Mouse (Mus musculus) hindbrain, embryonic 15.5 days (tissue): ENCODE data around the gene Zfp867. TPM values are rescaled to one million over a fixed set of nuclear protein-coding genes. Genes with fewer than 3 reads are reported as not detected.

Source experiments
- ATAC-seq: fragments of 200-750 bp; cut with Nextera tagmentation; 2 replicates; pipeline ENCODE4 v1.8.0; 2017; ENCODE audit warnings: low read depth, moderate number of reproducible peaks, moderate TSS enrichment; ENCODE audit not compliant: low FRiP score
- H3K27ac ChIP-seq: fragments of 300-500 bp; sonication (generic); replicated peaks from 2 replicates; pipeline ENCODE4 v1.5.1; 2015; ENCODE audit warnings: mild to moderate bottlenecking, inconsistent platforms
- H3K27me3 ChIP-seq: fragments of 300-500 bp; sonication (generic); 2 replicates; pipeline ENCODE4 v1.6.1; 2015; ENCODE audit warnings: control low read depth, inconsistent platforms
- H3K36me3 ChIP-seq: fragments of 300-500 bp; sonication (generic); 2 replicates; pipeline ENCODE4 v1.6.1; 2015; ENCODE audit warnings: control low read depth, inconsistent platforms
- H3K4me1 ChIP-seq: fragments of 300-500 bp; sonication (generic); replicated peaks from 2 replicates; pipeline ENCODE4 v1.6.1; 2015; ENCODE audit warnings: control low read depth, inconsistent platforms
- H3K4me2 ChIP-seq: fragments of 300-500 bp; sonication (generic); 2 replicates; pipeline ENCODE4 v1.6.1; 2015; ENCODE audit warnings: moderate library complexity, mild to moderate bottlenecking, inconsistent platforms
- H3K4me3 ChIP-seq: fragments of 300-500 bp; sonication (generic); 2 replicates; pipeline ENCODE4 v1.5.1; 2015; ENCODE audit warnings: mild to moderate bottlenecking, inconsistent platforms
- H3K9ac ChIP-seq: fragments of 300-500 bp; sonication (generic); 2 replicates; pipeline ENCODE4 v1.6.1; 2015; ENCODE audit warnings: inconsistent platforms
- H3K9me3 ChIP-seq: fragments of 300-500 bp; sonication (generic); 2 replicates; pipeline ENCODE4 v1.6.1; 2016; ENCODE audit warnings: control low read depth, inconsistent platforms
- WGBS: fragments of 180-500 bp; shearing (Covaris S2); methylation state at CpG from one replicate; pipeline ENCODE4 v1.1.7; 2015; 5-methylcytosine and 5-hydroxymethylcytosine counted together
- polyA plus RNA-seq: library from polyadenylated mRNA; unstranded; fragments of >200 nt; fragmentation: Nextera tagmentation; extraction: Ambion mirVana; gene quantifications from 2 replicates; pipeline ENCODE4 v1.2.1, GENCODE M21; 2015

The Zfp867 gene
- polyA plus RNA-seq: 12.6 and 12.7 TPM in 2 replicates

GRCm38 (mm10) chr11:59472326-59472677 lies at the start of gene Zfp867:
Gene Zfp867, minus strand, starts transcription at chr11:59472474.
- no peaks in the 10 kb centered on the region for H3K27me3 ChIP-seq
- peak within 1 kb of the TSS; percentile 89 for H3K4me3 ChIP-seq
- under 1% methylated on average over 19 of the region's 19 CpGs for WGBS
- peak within 1 kb of the TSS; percentile 73 for H3K4me2 ChIP-seq
- H3K9me3 ChIP-seq: no peaks in the 10 kb centered on the region
- H3K27ac ChIP-seq: peak within 1 kb of the TSS; percentile 86
- H3K4me1 ChIP-seq: peaks cover 18% of the 10 kb centered on the region
- peak within 1 kb of the TSS; percentile 91 for H3K9ac ChIP-seq
- no peaks in the 10 kb centered on the region; the same call in 1 of the 2 replicates for H3K36me3 ChIP-seq
- peak; percentile 94 for ATAC-seq

DNA sequence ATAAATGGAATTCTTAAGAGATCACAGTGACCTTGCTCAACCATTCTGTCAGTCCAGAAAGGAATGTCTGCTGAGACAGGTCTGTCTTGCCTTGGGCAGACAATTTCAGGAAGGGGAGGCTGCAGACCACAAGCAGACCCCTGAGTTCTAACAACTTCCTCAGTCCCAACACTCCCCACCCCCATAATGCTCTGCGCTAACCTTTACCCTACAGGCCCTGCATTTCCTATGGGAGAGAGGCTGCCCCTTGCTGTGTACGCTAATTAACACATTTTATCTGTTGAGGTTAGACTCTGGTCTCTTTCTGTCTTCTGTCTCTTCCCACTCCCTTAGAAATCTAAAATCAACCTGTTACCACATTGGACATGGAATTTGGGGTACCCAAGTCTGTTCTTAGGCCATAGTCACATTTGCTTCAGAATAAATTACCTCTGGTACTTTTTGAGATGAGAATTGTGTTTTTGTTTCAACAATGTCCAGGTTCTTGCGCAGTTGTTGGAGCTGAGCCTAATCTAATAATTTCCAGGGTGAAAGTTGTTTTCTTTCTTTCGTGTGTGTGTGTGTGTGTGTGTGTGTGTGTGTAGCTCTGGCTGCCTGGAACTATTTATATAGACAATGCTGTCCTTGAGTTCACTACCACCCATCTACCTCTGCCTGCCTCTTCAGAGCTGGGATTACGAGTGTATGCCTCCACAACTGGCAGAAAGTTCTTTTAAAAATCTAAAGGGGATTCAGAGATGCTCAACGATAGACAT lies 47.6 kb upstream of the Zfp867 start:
- ATAC-seq: no peak
- no peak overlapping the region for H3K4me2 ChIP-seq

DNA sequence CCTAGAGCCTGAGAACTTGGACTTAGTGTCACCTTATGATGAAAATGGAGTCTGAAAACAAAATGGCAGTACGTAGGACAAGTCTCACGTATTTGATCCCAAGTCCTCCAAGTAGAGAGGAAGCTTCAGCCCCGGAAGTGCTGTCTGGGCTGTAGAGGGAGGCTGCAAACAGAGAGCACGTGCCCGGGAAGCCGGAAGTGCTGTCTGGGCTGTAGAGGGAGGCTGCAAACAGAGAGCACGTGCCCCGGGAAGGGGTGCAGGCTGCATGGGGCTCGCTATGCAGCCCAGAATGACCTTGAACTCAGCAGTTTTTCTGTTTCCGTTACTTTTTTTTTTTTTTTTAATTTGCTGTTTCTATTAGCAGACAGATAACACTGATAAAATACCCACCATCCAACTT lies 46.0 kb upstream of the Zfp867 start:
- Histone ChIP-seq H3K27ac (no peak overlapping the region), H3K4me3 (no peak overlapping the region), H3K4me1 (no peaks in the 10 kb centered on the region), H3K36me3 (no peaks in the 10 kb centered on the region), H3K4me2 (no peak overlapping the region), H3K9me3 (no peaks in the 10 kb centered on the region), H3K27me3 (no peaks in the 10 kb centered on the region), H3K9ac (no peak overlapping the region)
- no peak for ATAC-seq
- 64% methylated on average over 10 of the region's 10 CpGs for WGBS

More for the DNA sequence above, 47.6 kb upstream of the Zfp867 start:
- H3K27me3 ChIP-seq: no peaks in the 10 kb centered on the region
- H3K4me3 ChIP-seq: no peak overlapping the region
- WGBS: 77% methylated on average over 6 of the region's 6 CpGs
- no peak overlapping the region for H3K9ac ChIP-seq
- H3K4me1 ChIP-seq: no peaks in the 10 kb centered on the region
- H3K36me3 ChIP-seq: no peaks in the 10 kb centered on the region
- no peaks in the 10 kb centered on the region for H3K9me3 ChIP-seq
- no peak overlapping the region for H3K27ac ChIP-seq

- no peak for ATAC-seq
- no peak overlapping the region for H3K4me3 ChIP-seq
- no peaks in the 10 kb centered on the region for H3K4me1 ChIP-seq
Measured at GRCm38 (mm10) chr11:59517441-59517840, 45.2 kb upstream of the Zfp867 start.

DNA sequence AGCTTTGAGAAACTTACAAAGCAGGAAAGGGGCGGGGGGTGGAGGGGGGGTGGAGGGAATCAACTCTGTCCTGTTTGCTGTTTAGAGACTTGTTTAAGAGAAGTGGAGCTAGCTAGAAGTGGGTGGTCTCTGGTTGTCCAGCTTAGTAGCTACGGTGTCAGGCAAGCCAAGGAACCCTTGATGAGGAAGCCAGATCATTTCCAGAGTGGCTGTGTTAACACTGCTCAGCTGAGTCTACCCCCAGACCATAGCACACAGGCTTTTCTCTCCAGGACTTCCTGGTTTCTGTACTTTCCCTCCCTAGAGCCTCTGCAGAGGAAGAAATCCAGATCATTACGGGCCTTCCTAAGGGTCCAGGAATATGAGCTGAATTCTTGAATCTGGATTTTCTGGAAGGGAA lies 42.5 kb upstream of the Zfp867 start:
- no peak overlapping the region for H3K27ac ChIP-seq
- no peak for ATAC-seq
- 85% methylated on average over 3 of the region's 3 CpGs for WGBS
- H3K4me3 ChIP-seq: no peak overlapping the region
- H3K4me2 ChIP-seq: no peak overlapping the region
- no peak overlapping the region for H3K9ac ChIP-seq
- no peaks in the 10 kb centered on the region for H3K27me3 ChIP-seq
- H3K36me3 ChIP-seq: no peaks in the 10 kb centered on the region
- no peaks in the 10 kb centered on the region for H3K4me1 ChIP-seq
- H3K9me3 ChIP-seq: no peaks in the 10 kb centered on the region

More at GRCm38 (mm10) chr11:59517441-59517840, 45.2 kb upstream of the Zfp867 start:
- H3K27me3 ChIP-seq: no peaks in the 10 kb centered on the region
- H3K27ac ChIP-seq: no peak overlapping the region
- H3K9me3 ChIP-seq: no peaks in the 10 kb centered on the region
- no peak overlapping the region for H3K4me2 ChIP-seq
- H3K9ac ChIP-seq: no peak overlapping the region
- H3K36me3 ChIP-seq: no peaks in the 10 kb centered on the region
- WGBS: 83% methylated on average over 1 of the region's 1 CpGs

DNA sequence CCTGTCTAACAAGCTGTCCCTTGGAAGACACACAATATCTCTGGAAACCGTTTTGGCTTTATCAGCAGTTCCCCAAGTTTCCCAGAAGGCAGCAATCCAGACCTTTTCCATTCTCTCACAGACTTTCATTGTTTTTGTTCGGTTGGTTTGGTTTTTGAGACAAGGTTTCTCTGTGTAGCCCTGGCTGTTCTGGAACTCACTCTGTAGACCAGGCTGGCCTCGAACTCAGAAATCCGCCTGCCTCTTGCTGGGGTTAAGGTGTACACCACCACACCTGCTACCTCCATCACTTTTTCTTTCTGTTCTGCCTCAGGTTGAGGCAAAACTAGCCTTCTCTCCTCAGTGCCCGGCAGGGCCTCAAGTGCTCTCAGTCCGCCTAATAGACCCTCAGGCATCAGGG lies 42.1 kb upstream of the Zfp867 start:
- WGBS: 70% methylated on average over 6 of the region's 6 CpGs
- Histone ChIP-seq H3K4me1 (no peaks in the 10 kb centered on the region), H3K4me3 (no peak overlapping the region), H3K36me3 (no peaks in the 10 kb centered on the region), H3K27ac (no peak overlapping the region), H3K27me3 (no peaks in the 10 kb centered on the region), H3K9ac (no peak overlapping the region), H3K4me2 (no peak overlapping the region), H3K9me3 (no peaks in the 10 kb centered on the region)
- no peak for ATAC-seq

GRCm38 (mm10) chr11:59513556-59513955 lies 41.3 kb upstream of the Zfp867 start:
- no peaks in the 10 kb centered on the region for H3K27me3 ChIP-seq
- no peaks in the 10 kb centered on the region for H3K9me3 ChIP-seq
- no peak for ATAC-seq
- no peaks in the 10 kb centered on the region for H3K36me3 ChIP-seq
- no peak overlapping the region for H3K4me2 ChIP-seq
- 82% methylated on average over 3 of the region's 3 CpGs for WGBS
- no peak overlapping the region for H3K27ac ChIP-seq
- H3K9ac ChIP-seq: no peak overlapping the region
- no peak overlapping the region for H3K4me3 ChIP-seq
- no peaks in the 10 kb centered on the region for H3K4me1 ChIP-seq

- H3K36me3 ChIP-seq: no peaks in the 10 kb centered on the region
- H3K4me1 ChIP-seq: peaks cover 5% of the 10 kb centered on the region; the same call in 1 of the 2 replicates
- no peak overlapping the region for H3K27ac ChIP-seq
- ATAC-seq: no peak
- WGBS: 90% methylated on average over 10 of the region's 10 CpGs
- H3K9ac ChIP-seq: no peak overlapping the region
- H3K4me3 ChIP-seq: no peak overlapping the region
- no peaks in the 10 kb centered on the region for H3K9me3 ChIP-seq
- no peaks in the 10 kb centered on the region for H3K27me3 ChIP-seq
- no peak overlapping the region for H3K4me2 ChIP-seq
Measured at GRCm38 (mm10) chr11:59512733-59513132, 40.5 kb upstream of the Zfp867 start.

DNA sequence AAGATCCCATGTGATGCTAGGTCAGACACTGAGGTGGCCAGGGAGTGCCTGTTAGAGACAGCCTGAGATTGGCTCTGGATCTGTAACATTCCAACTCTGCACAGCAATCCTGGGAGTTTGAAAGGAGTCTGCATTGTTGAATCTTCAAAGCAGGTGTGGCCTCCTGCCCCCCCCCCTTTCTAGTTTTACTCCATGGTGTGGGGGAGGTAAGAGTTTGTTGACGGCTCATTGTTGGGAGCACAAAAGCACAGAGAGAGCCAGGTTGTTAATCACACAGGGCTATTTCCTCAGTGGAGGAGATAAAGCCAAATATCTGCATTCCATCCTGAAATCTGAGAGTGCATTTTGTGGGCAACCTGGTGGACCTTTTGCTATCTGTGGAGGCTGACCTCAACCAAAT lies 39.3 kb upstream of the Zfp867 start:
- Histone ChIP-seq H3K27ac (no peak overlapping the region), H3K9ac (no peak overlapping the region), H3K4me3 (no peak overlapping the region), H3K4me1 (peaks cover 17% of the 10 kb centered on the region), H3K9me3 (no peaks in the 10 kb centered on the region), H3K36me3 (no peaks in the 10 kb centered on the region), H3K4me2 (no peak overlapping the region), H3K27me3 (no peaks in the 10 kb centered on the region)
- WGBS: 53% methylated on average over 1 of the region's 1 CpGs
- ATAC-seq: no peak

- peak overlapping the region; percentile 82 for H3K4me3 ChIP-seq
- H3K9ac ChIP-seq: peak overlapping the region; percentile 91
- peaks cover 18% of the 10 kb centered on the region for H3K36me3 ChIP-seq
- ATAC-seq: peak; percentile 13
- no peaks in the 10 kb centered on the region for H3K27me3 ChIP-seq
- no peaks in the 10 kb centered on the region for H3K9me3 ChIP-seq
- peak overlapping the region; percentile 92 for H3K27ac ChIP-seq
- under 1% methylated on average over 14 of the region's 14 CpGs for WGBS
- peak overlapping the region; percentile 75 for H3K4me2 ChIP-seq
- peaks cover 24% of the 10 kb centered on the region for H3K4me1 ChIP-seq
Measured at GRCm38 (mm10) chr11:59506713-59507074, 34.4 kb upstream of the Zfp867 start.

DNA sequence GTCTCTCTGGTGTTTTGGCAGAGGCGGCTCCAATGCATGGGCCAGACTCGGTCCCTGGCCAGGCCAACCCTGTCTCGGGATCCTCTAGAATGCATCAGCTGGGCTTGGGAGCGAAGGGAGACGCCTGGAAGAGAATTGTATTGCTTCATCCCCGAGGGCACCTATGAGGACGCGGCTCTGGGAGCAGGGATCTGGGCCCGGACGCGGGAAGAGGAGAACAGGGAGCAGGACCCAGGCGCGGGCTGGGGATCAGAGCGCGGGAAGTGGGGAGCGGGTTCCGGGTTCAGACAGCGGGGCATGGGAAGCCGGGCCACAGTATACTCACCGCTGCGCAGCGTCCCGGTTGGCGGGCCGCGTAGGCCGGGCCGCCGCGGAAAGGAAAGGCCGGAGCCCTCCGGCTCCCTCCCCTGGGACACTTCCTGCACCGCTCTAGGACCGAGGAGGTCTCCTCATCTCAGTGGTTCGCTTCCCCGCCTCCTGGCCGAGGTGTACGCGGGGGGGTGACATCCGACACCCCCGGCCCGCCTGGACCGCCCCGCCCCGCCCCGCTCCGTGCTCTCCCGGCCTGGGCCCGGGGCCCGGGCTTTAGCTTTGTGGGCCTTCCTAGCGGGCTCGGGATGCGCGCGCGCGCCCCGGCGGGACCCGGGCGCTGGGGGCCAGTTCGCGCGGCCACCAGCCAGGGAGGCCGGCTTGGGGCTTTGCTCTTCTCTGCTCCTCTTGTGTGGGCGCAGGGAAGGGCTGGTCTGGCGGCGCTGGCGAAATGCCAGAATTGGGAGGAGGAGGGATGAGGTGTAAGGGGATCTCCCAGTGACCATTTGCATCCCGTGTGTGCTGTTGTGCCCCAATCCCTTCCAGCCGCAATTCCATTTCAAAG lies 33.8 kb upstream of the Zfp867 start:
- WGBS: under 1% methylated on average over 71 of the region's 71 CpGs
- peak overlapping the region; percentile 82 for H3K4me3 ChIP-seq

GRCm38 (mm10) chr11:59505351-59505838 lies 33.1 kb upstream of the Zfp867 start:
- WGBS: 1% methylated on average over 21 of the region's 21 CpGs
- ATAC-seq: peak; percentile 50; the same call in 1 of the 2 replicates
- Histone ChIP-seq H3K4me1 (peaks cover 24% of the 10 kb centered on the region), H3K9me3 (no peaks in the 10 kb centered on the region), H3K9ac (peak overlapping the region; percentile 91), H3K27me3 (no peaks in the 10 kb centered on the region), H3K4me3 (peak overlapping the region; percentile 82), H3K36me3 (peaks cover 30% of the 10 kb centered on the region), H3K4me2 (peak overlapping the region; percentile 75), H3K27ac (peak overlapping the region; percentile 92)

More for the DNA sequence above, 33.8 kb upstream of the Zfp867 start:
- Histone ChIP-seq H3K4me2 (peak overlapping the region; percentile 75), H3K9ac (peak overlapping the region; percentile 91), H3K9me3 (no peaks in the 10 kb centered on the region), H3K36me3 (peaks cover 24% of the 10 kb centered on the region), H3K4me1 (peaks cover 24% of the 10 kb centered on the region), H3K27me3 (no peaks in the 10 kb centered on the region), H3K27ac (peak overlapping the region; percentile 92)
- ATAC-seq: peak; percentile 90
